Mouse (Mus musculus): Measurements from ENCODE around the gene Fkrp. TPM values are rescaled to one million over a fixed set of nuclear protein-coding genes. Genes with fewer than 3 reads are reported as not detected.
A peak's percentile ranks its signal among the peaks of the same experiment; 100 is the strongest.

Fkrp gene
- total RNA-seq, 1 experiment from 2014 or later: 8.7 TPM

- ATAC-seq (replicated peaks in 1 of 2; ENCODE audit: insufficient read depth in 1 of 2, low FRiP score in 2 of 2, low TSS enrichment in 1 of 2, low read depth in 1 of 2, poor library complexity in 2 of 2, severe bottlenecking in 2 of 2): no peak
Observed at GRCm38 (mm10) chr7:16839427-16840108, 23.0 kb upstream of the Fkrp start.

- no peak for ATAC-seq (replicated peaks in 1 of 2; ENCODE audit: insufficient read depth in 1 of 2, low FRiP score in 2 of 2, low TSS enrichment in 1 of 2, low read depth in 1 of 2, poor library complexity in 2 of 2, severe bottlenecking in 2 of 2)
Observed at GRCm38 (mm10) chr7:16838804-16839426, 22.4 kb upstream of the Fkrp start.

GRCm38 (mm10) chr7:16837916-16838803 is 21.6 kb upstream of the Fkrp start:
- ATAC-seq (replicated peaks in 1 of 2; ENCODE audit: insufficient read depth in 1 of 2, low FRiP score in 2 of 2, low TSS enrichment in 1 of 2, low read depth in 1 of 2, poor library complexity in 2 of 2, severe bottlenecking in 2 of 2): 0 out of 4 replicates have a peak, but pooled peaks of 1 of the 2 experiments have one; percentile 12

GRCm38 (mm10) chr7:16830449-16830848 is 13.9 kb upstream of the Fkrp start:
- no peak for ATAC-seq (replicated peaks in 1 of 2; ENCODE audit: insufficient read depth in 1 of 2, low FRiP score in 2 of 2, low TSS enrichment in 1 of 2, low read depth in 1 of 2, poor library complexity in 2 of 2, severe bottlenecking in 2 of 2)

GRCm38 (mm10) chr7:16827274-16827673 is 10.7 kb upstream of the Fkrp start:
- peak; percentile 74 to 86 for ATAC-seq (replicated peaks in 1 of 2; ENCODE audit: insufficient read depth in 1 of 2, low FRiP score in 2 of 2, low TSS enrichment in 1 of 2, low read depth in 1 of 2, poor library complexity in 2 of 2, severe bottlenecking in 2 of 2)

- ATAC-seq (replicated peaks in 1 of 2; ENCODE audit: insufficient read depth in 1 of 2, low FRiP score in 2 of 2, low TSS enrichment in 1 of 2, low read depth in 1 of 2, poor library complexity in 2 of 2, severe bottlenecking in 2 of 2): no peak
Observed at GRCm38 (mm10) chr7:16826571-16826970, 10.0 kb upstream of the Fkrp start.

GRCm38 (mm10) chr7:16825785-16826184 is 9.3 kb upstream of the Fkrp start:
- ATAC-seq (replicated peaks in 1 of 2; ENCODE audit: insufficient read depth in 1 of 2, low FRiP score in 2 of 2, low TSS enrichment in 1 of 2, low read depth in 1 of 2, poor library complexity in 2 of 2, severe bottlenecking in 2 of 2): peak; percentile 59 to 68

GRCm38 (mm10) chr7:16823734-16824133 is 7.2 kb upstream of the Fkrp start:
- ATAC-seq (replicated peaks in 1 of 2; ENCODE audit: insufficient read depth in 1 of 2, low FRiP score in 2 of 2, low TSS enrichment in 1 of 2, low read depth in 1 of 2, poor library complexity in 2 of 2, severe bottlenecking in 2 of 2): no peak

GRCm38 (mm10) chr7:16821669-16822101 is 5.2 kb upstream of the Fkrp start:
- no peak for ATAC-seq (replicated peaks in 1 of 2; ENCODE audit: insufficient read depth in 1 of 2, low FRiP score in 2 of 2, low TSS enrichment in 1 of 2, low read depth in 1 of 2, poor library complexity in 2 of 2, severe bottlenecking in 2 of 2)

GRCm38 (mm10) chr7:16821091-16821490 is 4.6 kb upstream of the Fkrp start:
- no peak for ATAC-seq (replicated peaks in 1 of 2; ENCODE audit: insufficient read depth in 1 of 2, low FRiP score in 2 of 2, low TSS enrichment in 1 of 2, low read depth in 1 of 2, poor library complexity in 2 of 2, severe bottlenecking in 2 of 2)

GRCm38 (mm10) chr7:16820271-16820763 is 3.8 kb upstream of the Fkrp start:
- 0 out of 4 replicates have a peak, but pooled peaks of 1 of the 2 experiments have one; percentile 14 for ATAC-seq (replicated peaks in 1 of 2; ENCODE audit: insufficient read depth in 1 of 2, low FRiP score in 2 of 2, low TSS enrichment in 1 of 2, low read depth in 1 of 2, poor library complexity in 2 of 2, severe bottlenecking in 2 of 2)

GRCm38 (mm10) chr7:16819794-16820193 is 3.3 kb upstream of the Fkrp start:
- no peak for ATAC-seq (replicated peaks in 1 of 2; ENCODE audit: insufficient read depth in 1 of 2, low FRiP score in 2 of 2, low TSS enrichment in 1 of 2, low read depth in 1 of 2, poor library complexity in 2 of 2, severe bottlenecking in 2 of 2)

- no peak for ATAC-seq (replicated peaks in 1 of 2; ENCODE audit: insufficient read depth in 1 of 2, low FRiP score in 2 of 2, low TSS enrichment in 1 of 2, low read depth in 1 of 2, poor library complexity in 2 of 2, severe bottlenecking in 2 of 2)
Observed at GRCm38 (mm10) chr7:16817693-16818092, 1.2 kb upstream of the Fkrp start.

GRCm38 (mm10) chr7:16816078-16816474 is 456 bp downstream of the Fkrp start:
- 0 out of 4 replicates have a peak, but pooled peaks of 1 of the 2 experiments have one; percentile 12 for ATAC-seq (replicated peaks in 1 of 2; ENCODE audit: insufficient read depth in 1 of 2, low FRiP score in 2 of 2, low TSS enrichment in 1 of 2, low read depth in 1 of 2, poor library complexity in 2 of 2, severe bottlenecking in 2 of 2)

GRCm38 (mm10) chr7:16815351-16815941 is 1.1 kb downstream of the Fkrp start, which contains the start of gene Strn4:
Gene Strn4 (plus strand): TSS chr7:16815889.
- ATAC-seq (replicated peaks in 1 of 2; ENCODE audit: insufficient read depth in 1 of 2, low FRiP score in 2 of 2, low TSS enrichment in 1 of 2, low read depth in 1 of 2, poor library complexity in 2 of 2, severe bottlenecking in 2 of 2): no peak

- ATAC-seq (replicated peaks in 1 of 2; ENCODE audit: insufficient read depth in 1 of 2, low FRiP score in 2 of 2, low TSS enrichment in 1 of 2, low read depth in 1 of 2, poor library complexity in 2 of 2, severe bottlenecking in 2 of 2): no peak
Observed at GRCm38 (mm10) chr7:16812505-16812904, 4.0 kb downstream of the Fkrp start.

GRCm38 (mm10) chr7:16811649-16812070 is 4.9 kb downstream of the Fkrp start:
- no peak for ATAC-seq (replicated peaks in 1 of 2; ENCODE audit: insufficient read depth in 1 of 2, low FRiP score in 2 of 2, low TSS enrichment in 1 of 2, low read depth in 1 of 2, poor library complexity in 2 of 2, severe bottlenecking in 2 of 2)

Data from hematopoietic stem cell, adult 5-6 weeks (primary cell).